Mouse (Mus musculus): ENCODE data around the gene Ccdc3.
"Not testable (repeated sequence)": the region's sequence is repeated elsewhere in the genome, so short reads cannot be mapped to it uniquely, and the experiment has no call there.

The Ccdc3 gene

DNA sequence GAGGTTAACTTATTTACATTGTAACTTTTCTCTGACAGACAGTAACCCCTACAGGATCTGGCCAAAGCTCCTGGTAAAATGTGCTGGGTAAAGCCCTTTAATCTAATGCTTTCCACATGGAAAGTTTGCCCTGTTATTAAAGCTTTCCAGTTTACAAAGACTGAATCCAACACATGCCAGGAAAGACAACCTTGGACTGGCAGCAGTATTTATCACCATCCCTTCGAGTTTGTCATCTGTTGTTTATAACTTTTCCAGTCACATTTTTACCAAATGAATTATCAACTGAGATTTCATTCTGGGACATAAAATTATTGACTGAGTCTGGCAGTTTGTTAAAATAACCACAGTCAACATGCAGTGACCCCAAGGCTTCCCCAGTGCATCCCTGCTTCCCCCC is 77.0 kb downstream of the Ccdc3 start:
- no peak for DNase-seq (ENCODE audit: low read depth)

DNA sequence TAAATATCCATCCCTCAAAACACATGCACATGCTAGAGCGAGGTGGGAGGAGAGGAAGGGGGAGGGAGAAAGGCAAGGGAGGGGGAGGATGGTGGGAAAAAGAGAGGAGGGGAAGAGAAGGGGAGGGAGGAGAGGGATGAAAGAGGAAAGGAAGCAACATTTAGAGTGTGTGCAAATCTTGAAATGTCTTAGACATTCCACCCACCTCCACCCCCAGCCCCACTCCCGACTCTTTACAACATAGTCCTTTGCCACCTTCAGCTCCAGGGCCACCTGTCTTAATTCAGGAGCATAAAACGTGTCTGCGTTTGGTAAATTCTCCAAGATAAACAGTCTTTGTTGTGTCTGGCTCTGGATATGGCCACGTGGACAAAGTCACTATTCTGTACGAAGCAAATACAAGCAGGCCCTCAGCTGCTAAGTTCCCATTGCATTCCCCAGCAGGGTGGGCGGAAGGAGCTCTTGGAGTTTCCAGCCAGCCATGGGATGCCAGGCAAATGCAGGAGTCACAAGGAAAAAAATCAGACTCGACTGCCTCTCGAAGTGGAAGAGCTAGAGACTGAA is 77.8 kb downstream of the Ccdc3 start:
- no peak for DNase-seq (ENCODE audit: low read depth)

DNA sequence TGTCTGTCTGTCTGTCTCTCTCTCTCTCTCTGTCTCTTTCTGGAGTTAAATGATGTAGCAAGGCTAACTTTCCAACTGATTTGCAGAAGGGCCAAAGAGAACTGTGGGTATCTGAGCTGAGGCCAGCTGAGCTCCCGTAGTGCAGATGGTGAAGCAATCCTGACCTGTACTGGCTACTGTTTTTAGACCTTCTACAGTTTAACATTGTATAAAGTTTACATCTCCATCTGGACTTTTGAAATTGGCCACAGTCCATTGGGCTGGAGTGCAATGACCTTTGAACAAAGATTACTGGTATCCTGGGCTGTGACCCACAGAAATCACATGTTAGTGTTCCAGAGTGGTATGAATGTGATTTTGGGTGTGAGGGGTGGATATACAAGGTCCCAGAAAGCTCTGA is 81.6 kb downstream of the Ccdc3 start:
- DNase-seq (ENCODE audit: low read depth): no peak

DNA sequence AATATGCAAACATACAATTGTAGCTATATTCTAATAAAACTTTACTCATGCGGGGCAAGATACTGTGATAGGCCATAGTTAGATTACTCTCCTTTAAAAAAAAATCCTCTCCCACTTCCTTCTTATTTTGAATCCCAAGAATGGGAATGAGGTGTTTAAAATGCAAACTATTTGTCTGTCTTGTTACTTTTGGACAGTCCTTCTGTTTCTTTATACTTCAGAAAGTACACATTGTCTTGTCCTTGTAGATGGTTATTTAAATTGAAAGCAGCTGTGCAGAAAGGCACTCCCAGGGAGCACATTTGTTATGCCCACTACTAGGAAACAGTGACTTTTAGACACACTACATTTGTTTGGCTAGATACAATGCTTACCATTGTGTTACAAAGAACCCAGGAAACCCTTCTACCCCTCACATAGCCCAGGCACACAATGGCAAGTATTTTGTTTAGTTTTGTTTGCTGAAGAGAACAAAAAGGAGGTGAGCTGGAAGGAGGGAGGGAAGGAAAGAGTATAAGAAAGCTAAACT is 82.3 kb downstream of the Ccdc3 start:
- DNase-seq (ENCODE audit: low read depth): no peak

DNA sequence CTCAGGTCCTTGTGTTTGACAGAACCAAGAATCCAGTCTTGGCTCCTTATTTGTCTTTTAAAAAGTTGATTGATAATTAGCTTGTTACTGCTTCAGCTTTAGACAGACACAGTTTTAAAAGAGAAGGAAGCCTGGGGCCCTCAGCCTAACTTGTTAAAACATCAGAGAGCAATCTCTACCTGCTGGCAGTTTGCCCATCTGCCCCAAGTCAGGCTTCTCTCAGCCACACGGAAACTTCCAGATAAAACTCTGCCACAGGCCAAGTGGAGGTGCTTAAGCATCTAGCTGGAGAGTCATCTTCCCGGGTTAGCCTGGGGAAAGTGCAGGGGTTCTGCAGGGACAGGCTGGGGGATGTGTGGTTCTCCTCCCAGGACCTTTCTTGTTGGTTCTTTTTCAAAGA is 85.0 kb downstream of the Ccdc3 start:
- DNase-seq (ENCODE audit: low read depth): no peak

DNA sequence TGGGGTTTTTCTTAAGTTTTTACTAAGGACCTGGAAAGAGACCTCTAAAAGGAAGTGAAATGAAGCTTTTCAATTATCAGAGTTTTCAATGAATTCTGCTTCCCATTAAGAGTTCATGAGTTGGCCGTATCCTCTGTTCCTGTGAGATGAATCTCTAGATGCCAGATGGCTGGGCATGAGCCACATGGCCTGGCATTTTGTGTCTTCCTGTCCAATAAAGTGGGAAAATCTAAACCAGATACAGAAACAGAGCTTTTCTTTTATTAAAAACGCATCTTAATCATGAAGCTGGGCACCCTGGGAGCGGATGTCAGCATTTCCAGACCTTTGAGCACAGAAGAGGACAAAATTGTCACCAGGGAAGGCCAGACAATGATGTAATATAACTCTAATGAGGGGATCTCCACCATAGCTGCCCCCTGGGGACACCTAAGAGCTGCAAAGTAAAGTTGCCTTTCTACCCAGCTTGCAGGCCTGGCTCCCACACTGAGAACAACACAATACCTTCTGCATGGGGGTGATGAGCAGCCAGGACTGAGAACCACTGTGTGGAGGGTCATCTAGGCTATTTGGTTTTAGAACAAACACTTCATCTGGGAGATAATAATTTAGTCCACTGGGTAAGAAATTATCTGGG is 99.4 kb downstream of the Ccdc3 start:
- DNase-seq (ENCODE audit: low read depth): no peak

DNA sequence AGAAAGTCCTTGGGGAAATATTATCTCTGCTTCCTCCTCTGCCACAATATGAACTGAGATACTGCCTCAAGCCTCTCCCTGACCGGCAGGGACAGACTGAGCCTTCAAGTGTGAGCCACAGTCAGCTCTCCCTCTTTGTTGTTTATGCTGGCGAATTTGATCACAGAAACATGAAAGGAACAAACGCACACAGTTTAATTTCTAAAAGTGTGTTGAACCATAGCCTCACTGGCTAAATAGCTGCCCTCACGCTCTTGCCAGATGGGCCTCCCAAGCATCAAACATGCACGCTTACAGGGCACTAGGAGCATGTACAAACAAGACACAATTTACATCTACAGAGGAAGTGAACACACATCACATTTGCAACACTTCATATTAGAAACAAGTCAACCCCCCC is 100.3 kb downstream of the Ccdc3 start:
- DNase-seq (ENCODE audit: low read depth): no peak

DNA sequence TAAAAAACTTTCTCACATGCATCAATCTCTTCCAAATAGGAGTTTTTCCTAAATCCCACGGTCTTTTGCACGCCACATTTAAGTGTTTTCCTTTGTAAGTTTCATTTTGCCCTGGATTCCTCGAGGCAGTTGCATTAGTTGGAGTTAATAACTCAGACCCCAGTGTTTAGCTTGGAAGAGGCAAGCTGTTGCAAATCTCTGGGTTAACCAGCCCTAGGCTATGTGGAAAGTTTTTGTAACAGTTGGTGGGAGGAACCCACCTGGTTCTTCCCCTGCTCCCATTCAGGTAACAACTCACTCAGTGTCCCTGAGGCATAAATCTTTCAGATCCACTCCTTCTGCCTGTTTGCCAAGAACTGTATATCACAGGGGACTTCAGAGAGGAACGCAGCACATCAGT is 101.9 kb downstream of the Ccdc3 start:
- no peak for DNase-seq (ENCODE audit: low read depth)

DNA sequence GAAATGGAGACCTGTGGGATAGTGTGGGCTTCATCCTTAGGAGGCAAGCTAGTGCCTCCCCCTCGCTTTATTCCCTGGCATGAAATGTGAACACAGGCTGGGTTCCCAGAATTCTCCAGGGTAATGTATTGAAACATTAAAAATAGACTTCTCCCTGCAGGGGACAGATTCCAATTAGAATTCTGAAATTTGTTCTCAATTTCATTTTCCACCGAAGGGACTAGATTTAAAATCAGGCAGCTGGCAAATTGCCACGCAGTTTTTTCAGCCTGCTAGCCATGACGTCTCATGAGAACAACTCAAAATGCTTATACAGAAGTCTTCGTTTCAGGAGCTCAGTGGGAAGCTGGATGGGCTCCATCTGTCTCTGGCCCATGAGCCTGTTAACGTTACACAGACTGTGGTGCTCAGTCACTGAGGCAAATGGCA is 103.9 kb downstream of the Ccdc3 start:
- no peak for DNase-seq (ENCODE audit: low read depth)

DNA sequence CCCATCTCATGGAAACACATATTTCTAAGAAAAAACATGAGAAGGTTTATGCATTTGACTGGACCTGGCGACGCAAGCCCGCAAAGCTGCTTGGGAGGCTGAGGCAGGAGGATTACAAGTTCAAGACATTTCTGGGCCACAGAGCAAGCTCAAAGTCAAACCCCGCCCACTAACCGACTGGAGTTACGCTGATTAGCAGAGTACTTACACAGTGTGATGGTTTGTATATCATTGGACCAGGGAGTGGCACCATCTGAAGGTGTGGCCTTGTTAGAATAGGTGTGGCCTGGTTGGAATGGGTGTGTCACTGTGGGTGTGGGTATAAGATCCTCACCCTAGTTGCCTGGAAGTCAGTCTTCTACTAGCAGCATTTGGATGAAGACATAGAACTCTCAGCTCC is 111.6 kb downstream of the Ccdc3 start:
- DNase-seq (ENCODE audit: low read depth): not testable (repeated sequence)

DNA sequence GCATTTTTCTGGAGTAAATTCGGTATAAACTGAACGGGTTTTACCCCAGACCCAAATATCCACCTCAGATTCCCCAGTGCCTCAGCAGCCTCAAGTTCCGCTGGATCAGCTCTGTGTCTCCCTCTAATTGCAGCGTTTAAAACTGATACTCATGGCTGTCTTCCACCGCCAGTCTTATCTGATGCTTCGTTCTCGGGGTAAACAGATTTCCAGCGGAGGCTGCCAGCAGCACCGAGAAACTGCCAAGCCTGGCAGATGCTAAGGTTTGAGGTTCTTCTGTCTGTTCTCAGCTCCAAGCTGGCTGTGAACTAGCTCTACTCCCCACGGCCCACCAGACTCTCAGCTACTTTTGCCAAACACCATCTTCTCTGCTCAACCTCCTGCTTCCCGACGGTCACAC is 112.4 kb downstream of the Ccdc3 start:
- DNase-seq (ENCODE audit: low read depth): no peak

DNA sequence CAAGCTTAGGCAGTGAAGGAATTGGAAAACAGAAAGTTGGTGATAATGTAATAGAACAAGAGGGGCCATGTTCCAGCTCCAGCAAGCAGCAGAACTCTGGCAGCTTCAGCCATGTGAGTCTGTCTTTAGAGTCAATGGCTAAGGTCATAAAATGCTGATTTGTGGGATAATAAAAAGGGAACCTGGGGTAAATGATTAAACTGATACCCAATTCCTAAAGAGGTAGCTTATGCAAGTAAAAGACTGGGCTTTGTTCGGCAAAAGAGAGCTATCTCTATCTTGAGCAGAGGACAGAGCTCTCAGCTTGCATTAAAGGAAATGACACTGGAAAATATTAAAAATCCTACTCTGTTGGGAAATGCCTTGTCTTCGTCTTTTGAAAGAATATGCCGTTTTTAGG is 120.7 kb downstream of the Ccdc3 start:
- no peak for DNase-seq (ENCODE audit: low read depth)

DNA sequence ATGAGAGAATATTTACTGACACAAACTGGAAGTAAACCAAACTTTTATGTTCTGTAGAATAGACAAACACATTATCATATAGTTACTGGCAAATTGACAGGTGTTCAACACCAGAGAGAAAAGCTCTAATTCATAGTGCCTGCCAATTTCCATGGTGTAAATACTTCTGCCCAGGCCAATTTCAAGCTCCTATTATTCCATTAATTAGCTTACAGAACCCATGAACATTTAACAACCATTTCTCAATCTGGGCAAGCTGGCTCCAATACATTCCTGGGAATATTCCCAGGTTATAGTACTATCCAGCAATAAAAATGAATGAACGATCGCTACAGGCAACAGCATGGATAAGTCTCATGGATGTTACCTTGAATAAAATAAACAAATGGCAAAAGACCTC is 124.7 kb downstream of the Ccdc3 start:
- no peak for DNase-seq (ENCODE audit: low read depth)

DNA sequence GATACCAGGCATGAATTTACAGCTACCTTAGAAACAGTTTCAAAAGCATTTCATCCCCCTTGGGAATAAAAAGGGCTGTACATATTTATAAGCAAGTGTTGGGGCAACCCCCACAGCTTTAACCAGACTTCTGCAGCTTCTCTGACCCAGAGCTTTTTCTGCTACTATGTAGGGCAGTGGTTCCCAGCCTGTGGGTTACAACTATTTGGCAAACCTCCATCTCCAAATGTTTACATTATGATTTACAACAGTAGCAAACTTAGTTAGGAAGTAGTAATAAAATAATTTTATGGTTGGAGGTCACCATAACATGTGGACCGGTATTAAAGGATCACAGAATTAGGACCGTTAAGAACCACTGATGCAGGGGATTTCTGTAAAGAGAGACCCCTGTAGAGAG is 130.4 kb downstream of the Ccdc3 start:
- DNase-seq (ENCODE audit: low read depth): no peak

Measured in naive thymus-derived CD4-positive, alpha-beta T cell, adult 2 months (primary cell).